Mouse (Mus musculus) spleen, adult 2 months (tissue): Measurements from ENCODE around the gene Zfp607a. TPM values are rescaled to one million over a fixed set of nuclear protein-coding genes. Genes with fewer than 3 reads are reported as not detected.
"Not testable (repeated sequence)": the region's sequence is repeated elsewhere in the genome, so short reads cannot be mapped to it uniquely, and the experiment has no call there.

ENCODE experiments used
- DNase-seq, 2 experiments: peaks; one replicate each; pipeline versions ENCODE4 v3.0.0 to v3.0.0-alpha.2; 2012 to 2021; ENCODE audit warnings: low spot score in 2 of 2, low read depth in 1 of 2
- H3K27ac ChIP-seq: fragments of 200-500 bp; 2 replicates; pipeline ENCODE4 v1.5.1; 2012; ENCODE audit warnings: low read length, inconsistent platforms; ENCODE audit not compliant: insufficient read depth
- H3K27me3 ChIP-seq: fragments of 200-500 bp; 2 replicates; pipeline ENCODE4 v1.6.1; 2012; ENCODE audit warnings: mild to moderate bottlenecking, moderate library complexity, low read length, inconsistent platforms; ENCODE audit not compliant: control insufficient read depth, insufficient read depth
- H3K36me3 ChIP-seq: fragments of 200-500 bp; 2 replicates; pipeline ENCODE4 v1.6.1; 2012; ENCODE audit warnings: mild to moderate bottlenecking, low read length, inconsistent platforms; ENCODE audit not compliant: control insufficient read depth, insufficient read depth
- H3K4me1 ChIP-seq: fragments of 200-500 bp; 2 replicates; pipeline ENCODE4 v1.6.1; 2011; ENCODE audit warnings: inconsistent platforms; ENCODE audit not compliant: control insufficient read depth, insufficient read depth, insufficient read length
- H3K4me3 ChIP-seq: fragments of 200-500 bp; 2 replicates; pipeline ENCODE4 v1.5.1; 2011; ENCODE audit warnings: mild to moderate bottlenecking, inconsistent platforms; ENCODE audit not compliant: insufficient read depth, insufficient read length; ENCODE audit errors: extremely low read depth
- CTCF ChIP-seq: fragments of 200-500 bp; IDR thresholded peaks from 2 replicates; pipeline ENCODE4 v1.5.1; 2011; ENCODE audit warnings: mild to moderate bottlenecking, inconsistent platforms; ENCODE audit not compliant: insufficient read depth, insufficient read length, insufficient replicate concordance; ENCODE audit errors: extremely low read depth
- POLR2A ChIP-seq: fragments of 200-500 bp; IDR thresholded peaks from 2 replicates; pipeline ENCODE4 v1.6.1; 2011; ENCODE audit warnings: low read depth, low read length, inconsistent platforms
- WGBS: fragments of 180-500 bp; shearing (Covaris S2); methylation state at CpG from one replicate; pipeline ENCODE4 v1.1.7; 2018; 5-methylcytosine and 5-hydroxymethylcytosine counted together
- polyA plus RNA-seq: library from polyadenylated mRNA; depleted of rRNA; stranded (reverse); fragments of >200 nt; gene quantifications from 2 replicates; pipeline ENCODE4 v1.2.3, GENCODE M21; 2012; rRNA removed

The Zfp607a gene
- polyA plus RNA-seq, 1 experiment: 0.88 TPM

- Histone ChIP-seq H3K4me1 (no peaks in the 10 kb centered on the region), H3K36me3 (no peaks in the 10 kb centered on the region), H3K4me3 (no peak overlapping the region), H3K27me3 (no peaks in the 10 kb centered on the region), H3K27ac (no peak overlapping the region)
- no peak for TF ChIP-seq CTCF
- no peak for DNase-seq
- 81% methylated on average over 11 of the region's 11 CpGs for WGBS
Measured at GRCm38 (mm10) chr7:27905061-27905848, 47.9 kb downstream of the Zfp607a start.

GRCm38 (mm10) chr7:27910952-27911351 is 53.6 kb downstream of the Zfp607a start:
- WGBS: 92% methylated on average over 4 of the region's 4 CpGs
- not testable (repeated sequence) for H3K4me3 ChIP-seq, H3K36me3 ChIP-seq, H3K4me1 ChIP-seq, H3K27me3 ChIP-seq, DNase-seq, H3K27ac ChIP-seq

- not testable (repeated sequence) for H3K27me3 ChIP-seq, DNase-seq, H3K4me1 ChIP-seq, H3K36me3 ChIP-seq, H3K27ac ChIP-seq, H3K4me3 ChIP-seq
- 32% methylated on average over 4 of the region's 4 CpGs for WGBS
Measured at GRCm38 (mm10) chr7:27927041-27927440, 69.7 kb downstream of the Zfp607a start.

DNA sequence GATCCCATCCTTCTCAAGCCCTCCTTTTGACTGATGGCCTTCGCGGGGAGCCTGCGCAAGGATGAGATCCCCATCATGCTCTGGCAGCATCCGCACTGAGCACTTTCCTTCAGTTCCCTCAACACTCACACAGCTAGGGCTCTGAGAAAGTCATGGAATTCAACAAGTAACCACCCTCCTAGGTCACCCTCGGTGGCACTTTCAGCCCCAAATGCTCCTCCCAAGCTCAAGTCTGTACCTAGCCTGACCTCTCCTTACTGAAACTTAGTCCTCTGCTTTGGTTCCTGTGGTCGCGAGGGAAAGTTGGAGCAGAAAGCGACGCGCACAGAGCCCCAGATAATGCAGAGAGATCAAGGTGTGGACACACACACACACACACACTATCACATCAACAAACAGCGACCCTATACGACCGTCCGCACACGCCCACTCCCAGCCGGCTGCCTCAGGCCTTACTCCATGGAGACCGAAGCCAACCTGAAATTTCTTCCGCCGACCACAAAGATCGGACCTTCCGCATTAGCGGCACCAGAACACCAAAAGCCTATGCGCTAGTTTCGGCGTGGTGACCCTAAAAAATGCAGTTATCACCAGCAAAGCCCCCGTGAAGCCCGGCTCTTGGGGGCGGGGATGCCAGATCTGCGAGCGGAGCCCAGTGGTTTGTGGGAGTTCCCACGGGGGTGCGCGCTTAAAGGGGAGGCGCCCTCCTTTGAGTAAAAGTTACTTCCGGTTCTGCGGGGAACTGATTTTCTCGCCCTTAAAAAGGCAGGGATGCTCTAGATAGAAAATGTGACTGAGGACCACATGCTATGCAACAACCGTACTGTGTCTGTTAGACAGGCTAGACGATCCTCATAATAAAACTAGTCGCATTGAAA is 71.7 kb downstream of the Zfp607a start, which contains the start of gene Zfp974:
Gene Zfp974, minus strand, starts transcription at position 643 of the 878 bp plus-strand sequence.
- H3K27ac ChIP-seq: peak within 1 kb of the TSS; percentile 57; the same call in 1 of the 2 replicates
- H3K27me3 ChIP-seq: no peaks in the 10 kb centered on the region
- H3K36me3 ChIP-seq: no peaks in the 10 kb centered on the region; the same call in 1 of the 2 replicates
- 7% methylated on average over 40 of the region's 40 CpGs for WGBS
- H3K4me1 ChIP-seq: peaks cover 9% of the 10 kb centered on the region; the same call in 1 of the 2 replicates
- DNase-seq: peak; percentile 43 to 64
- TF ChIP-seq CTCF (no peak), POLR2A (no peak)
- H3K4me3 ChIP-seq: peak within 1 kb of the TSS; percentile 94

Other genes starting within 250 kb of the Zfp607a start
- gene Ttc9b, start 203.6 kb upstream of the Zfp607a start, polyA plus RNA-seq: not detected in 2 replicates
- gene Map3k10, start 182.9 kb upstream of the Zfp607a start, polyA plus RNA-seq: 16.1 and 22.2 TPM in 2 replicates
- 0.06 and 0.13 TPM in 2 replicates for gene Zfp607b, start 168.2 kb upstream of the Zfp607a start, polyA plus RNA-seq
- 1.2 TPM in 2 replicates for gene Zfp60, start 126.1 kb upstream of the Zfp607a start, polyA plus RNA-seq
- 0.53 and 0.75 TPM in 2 replicates for gene Zfp626, start 50.3 kb upstream of the Zfp607a start, polyA plus RNA-seq
- 0.25 and 0.39 TPM in 2 replicates for gene Zfp59, start 18.9 kb upstream of the Zfp607a start, polyA plus RNA-seq
- 0.56 and 1.1 TPM in 2 replicates for gene Zfp974, start 71.9 kb downstream of the Zfp607a start, polyA plus RNA-seq
- gene Zfp780b, start 121.6 kb downstream of the Zfp607a start, polyA plus RNA-seq: 0.92 and 1.4 TPM in 2 replicates
- 0.40 and 0.63 TPM in 2 replicates for gene Zfp850, start 156.6 kb downstream of the Zfp607a start, polyA plus RNA-seq
- 60.4 and 68.1 TPM in 2 replicates for gene Psmc4, start 192.6 kb downstream of the Zfp607a start, polyA plus RNA-seq
- gene Fcgbp, start 213.7 kb downstream of the Zfp607a start, polyA plus RNA-seq: 0.46 and 1.2 TPM in 2 replicates